Mouse (Mus musculus) G1E (cell line): ENCODE data around the gene Alkbh8.

Experiments used
- CTCF ChIP-seq: IDR thresholded peaks from 2 replicates; pipeline ENCODE4 v1.5.1; 2012; ENCODE audit warnings: low read depth, low read length, inconsistent platforms, mixed read lengths
- POLR2AphosphoS5 ChIP-seq: IDR thresholded peaks from 2 replicates; pipeline ENCODE4 v1.6.1; 2012; ENCODE audit warnings: low read depth, low read length, inconsistent platforms; ENCODE audit not compliant: insufficient replicate concordance
- TAL1 ChIP-seq: conservative IDR thresholded peaks from 2 replicates; pipeline ENCODE4 v1.6.1; 2012; ENCODE audit warnings: low read depth, low read length, inconsistent platforms, mixed read lengths

GRCm38 (mm10) chr9:3345136-3345535 lies 10.2 kb downstream of the Alkbh8 start:
- TF ChIP-seq TAL1 (no peak), CTCF (no peak), POLR2AphosphoS5 (no peak)
